Mouse (Mus musculus) megakaryocyte progenitor cell, adult 5-6 weeks (primary cell): ENCODE data around the gene Gpr142. TPM values are rescaled to one million over a fixed set of nuclear protein-coding genes. Genes with fewer than 3 reads are reported as not detected.

Source experiments
- ATAC-seq: replicated peaks from 2 replicates; pipeline ENCODE4 v1.8.0; 2016; ENCODE audit warnings: mild to moderate bottlenecking, moderate TSS enrichment, inconsistent platforms; ENCODE audit not compliant: poor library complexity
- total RNA-seq, 2 experiments: library from RNA; stranded (forward) in 1 of 2; stranded (reverse) in 1 of 2; fragments of 157-497, 149-512 nt in 1 of 2; fragments of 200-1000 nt in 1 of 2; gene quantifications; 2 replicates each; pipeline versions ENCODE4 v1.2.3 to v1.2.4; 2015 to 2017

Gpr142 gene
- total RNA-seq, 2 experiments from 2014 or later = not detected

DNA sequence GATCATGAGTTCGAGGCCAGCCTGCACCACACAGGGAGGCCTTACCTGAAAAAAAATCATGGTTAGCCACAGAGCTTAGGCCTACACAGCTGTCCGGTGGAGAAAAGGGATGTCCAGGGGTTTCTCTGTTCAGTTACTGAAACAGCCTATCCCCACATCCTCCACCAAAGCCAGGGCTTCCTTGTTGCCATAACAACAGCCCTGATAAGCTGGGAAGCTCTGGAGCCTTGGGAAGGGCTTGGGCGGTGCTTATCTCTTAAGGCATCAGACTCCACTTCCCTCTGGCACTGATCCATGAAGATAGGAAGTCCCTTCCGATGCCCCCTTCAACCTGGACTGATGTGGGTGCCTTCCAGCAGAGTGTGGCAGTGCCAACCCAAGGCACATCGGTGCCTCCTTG is 34.4 kb downstream of the Gpr142 start:
- no peak for ATAC-seq

DNA sequence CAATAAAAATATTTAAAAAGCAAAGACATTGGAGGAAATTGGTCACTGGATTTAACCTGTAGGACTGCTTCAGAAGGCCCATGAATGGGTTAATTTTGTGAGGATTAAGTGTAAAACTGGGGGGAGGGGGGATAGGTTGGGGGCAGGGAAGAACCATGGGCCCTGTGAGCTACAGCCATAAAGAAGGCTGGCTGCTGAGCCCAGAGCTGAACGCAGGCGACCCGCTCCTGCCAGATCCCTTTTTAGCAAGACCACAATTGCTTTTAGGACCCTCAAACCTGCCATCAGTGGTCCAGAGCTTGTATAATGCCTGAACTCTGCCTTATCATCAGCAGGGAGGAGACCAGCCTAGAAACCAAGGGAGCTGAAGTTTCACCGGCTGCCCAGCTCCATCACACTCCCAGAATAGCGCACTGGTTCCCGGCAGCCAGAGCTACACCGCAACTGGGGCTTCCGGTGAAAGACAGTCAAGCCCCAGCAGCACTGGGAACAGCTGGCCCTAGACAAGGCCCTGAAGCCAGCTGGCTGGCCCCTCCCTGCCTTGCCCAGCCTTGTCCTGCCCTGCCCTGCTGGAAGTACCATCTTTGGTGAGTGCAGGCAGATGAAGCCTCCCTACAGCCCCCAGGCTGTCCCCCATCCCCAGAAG is 45.2 kb downstream of the Gpr142 start:
- ATAC-seq = peak; percentile 69

DNA sequence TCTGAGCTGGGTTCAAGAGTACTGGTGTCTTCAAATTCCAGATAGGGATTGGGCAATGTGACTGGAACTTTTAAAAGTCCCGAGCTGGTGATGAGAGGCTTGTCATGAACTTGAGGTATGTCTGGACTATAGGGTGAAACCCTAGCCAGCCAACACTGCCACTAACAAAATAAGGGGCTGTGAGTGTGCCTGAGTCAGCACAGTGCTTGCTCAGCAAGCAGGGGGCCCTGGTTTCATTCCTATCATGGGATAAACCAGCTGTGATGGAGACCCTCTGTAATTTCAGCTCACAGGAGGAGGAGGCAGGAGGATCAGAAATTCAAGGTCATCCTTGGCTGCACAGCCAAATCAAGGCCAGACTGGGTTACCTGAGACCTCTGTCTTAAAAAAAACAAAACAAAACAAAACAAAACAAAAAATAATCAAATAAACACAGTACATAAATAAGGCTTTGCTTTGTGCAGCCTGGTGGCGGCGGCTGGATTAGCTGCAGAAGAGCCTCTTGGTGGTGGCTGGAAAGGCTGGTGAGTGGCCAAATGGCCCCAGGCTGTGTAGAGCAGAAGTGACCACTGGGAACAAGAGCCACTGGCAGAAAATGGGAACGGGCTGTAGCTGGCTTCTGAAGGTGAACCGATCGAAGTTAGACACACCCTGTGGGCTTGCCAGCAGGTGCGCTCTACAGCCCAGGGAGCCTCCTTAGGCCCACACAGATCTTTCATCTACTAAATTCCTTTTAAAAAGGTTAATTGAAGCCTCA is 45.9 kb downstream of the Gpr142 start:
- no peak for ATAC-seq

DNA sequence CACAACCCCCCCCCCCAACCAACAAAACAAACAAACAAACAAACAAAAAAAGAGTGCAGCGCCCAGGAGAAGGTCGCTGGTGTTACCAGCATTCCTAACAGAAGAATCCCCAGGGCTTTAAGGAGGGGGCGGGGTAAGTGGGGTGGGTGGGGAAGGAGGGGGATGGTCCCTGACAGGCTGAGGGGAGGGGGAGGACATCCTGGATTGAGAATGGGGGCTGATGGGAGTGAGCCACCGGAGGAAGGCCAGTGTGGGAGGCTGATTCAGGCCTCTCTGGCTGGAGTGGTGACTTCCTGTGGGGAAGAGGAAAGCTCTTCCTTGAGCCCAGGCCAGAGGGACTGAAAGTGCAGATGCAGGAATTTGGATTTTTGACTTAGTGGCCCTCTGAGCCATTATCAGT is 47.6 kb downstream of the Gpr142 start:
- ATAC-seq = no peak

DNA sequence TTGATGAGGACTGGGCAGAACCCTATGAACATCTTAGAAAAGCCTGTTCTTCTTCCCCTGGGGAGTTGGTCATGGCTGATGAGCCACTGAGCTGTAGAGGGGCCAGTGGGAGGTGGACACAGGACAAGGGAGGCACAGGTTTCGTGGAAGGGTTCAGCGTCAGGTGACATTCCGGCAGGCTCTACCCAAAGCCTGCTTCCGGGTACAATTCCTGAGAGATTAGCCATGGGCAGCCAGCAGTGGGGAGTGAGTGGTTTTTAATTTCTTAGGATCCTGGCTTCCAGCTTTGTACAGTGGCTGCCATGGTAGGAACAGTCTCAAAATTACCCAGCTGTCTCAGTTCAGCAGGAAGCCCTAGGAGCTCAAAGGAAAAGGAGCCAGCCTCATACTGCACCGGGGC is 48.3 kb downstream of the Gpr142 start:
- ATAC-seq = no peak

DNA sequence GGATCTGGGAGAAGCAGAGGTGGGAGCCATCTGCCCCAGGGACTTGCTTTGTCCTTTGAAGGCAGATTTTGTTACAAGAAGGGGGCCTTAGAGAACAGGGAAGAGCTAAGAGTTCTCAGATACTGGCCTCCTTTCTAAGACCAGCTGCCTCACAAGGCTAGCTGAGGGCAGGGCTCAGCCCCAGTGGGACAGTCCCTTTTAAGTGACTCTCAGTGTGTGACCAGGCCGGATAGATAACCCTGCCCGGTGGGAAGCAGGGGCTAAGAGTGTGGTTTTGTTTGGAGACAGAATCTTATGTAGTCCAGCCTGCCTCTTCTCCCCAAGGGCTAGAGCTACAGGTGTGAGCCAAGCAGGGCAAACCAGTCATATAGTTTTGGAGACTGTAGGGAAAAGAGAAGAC is 50.8 kb downstream of the Gpr142 start:
- ATAC-seq = no peak

DNA sequence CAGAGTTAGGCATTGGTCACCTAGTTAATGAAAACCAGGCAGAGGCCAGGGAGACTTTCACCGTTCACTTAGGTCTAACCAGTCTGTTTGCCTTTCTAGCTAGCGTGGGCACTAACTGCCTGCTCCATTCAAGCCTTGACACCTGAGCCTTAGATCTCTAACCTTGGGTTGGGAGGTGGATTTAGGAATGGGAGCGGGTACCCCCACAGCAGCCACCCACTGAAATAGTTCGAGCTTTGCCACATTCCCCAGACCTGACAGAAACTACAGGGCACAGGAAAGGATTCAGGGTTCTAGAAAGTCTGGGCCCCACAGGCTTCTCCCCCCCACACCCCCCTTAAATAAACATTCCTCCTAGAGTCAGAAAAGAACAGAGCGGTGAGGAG is 51.3 kb downstream of the Gpr142 start:
- no peak for ATAC-seq

DNA sequence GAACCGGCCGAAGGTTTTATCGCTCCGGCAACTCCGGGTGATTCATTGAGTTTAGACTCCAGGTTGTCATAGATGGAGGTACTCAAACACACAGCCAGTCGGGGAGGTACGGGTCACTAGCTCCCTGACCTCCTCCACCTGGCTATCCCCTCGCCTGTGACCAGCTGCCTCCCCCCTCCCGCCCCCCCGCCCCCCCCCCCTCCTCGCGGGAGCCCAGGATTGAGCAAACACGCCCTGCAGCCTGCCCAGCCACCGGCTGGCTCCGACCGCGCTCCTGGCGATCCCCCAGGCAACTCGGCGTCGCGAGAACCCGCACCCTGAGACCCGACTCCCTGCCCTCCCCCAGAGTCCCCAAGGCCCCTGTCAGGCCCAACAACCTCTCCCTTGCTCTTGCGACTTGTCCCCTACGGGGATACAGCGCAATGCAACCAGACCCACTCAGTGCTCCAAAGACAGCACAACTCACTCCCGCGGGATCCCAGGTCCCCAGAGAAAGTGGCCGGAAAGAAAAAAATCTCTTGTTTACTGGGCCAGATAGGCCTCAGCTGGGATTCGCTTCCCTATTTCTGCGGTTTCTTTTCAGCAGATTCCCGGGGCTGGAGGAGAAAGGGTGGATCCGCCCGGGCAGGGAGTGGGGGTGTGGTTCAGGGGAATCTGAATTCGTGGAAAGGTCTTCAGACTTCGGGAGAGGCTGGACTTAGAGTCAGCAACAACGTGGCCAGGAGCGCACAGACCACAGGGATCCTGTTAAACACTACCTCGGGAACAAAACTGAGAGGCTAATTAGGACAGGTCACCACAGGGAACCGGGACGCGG is 51.9 kb downstream of the Gpr142 start, which contains the start of gene Gprc5c:
Gprc5c (plus strand) TSS at position 701 of the 817 bp plus-strand sequence.
- peak; percentile 10; the same call in 1 of the 2 replicates for ATAC-seq

DNA sequence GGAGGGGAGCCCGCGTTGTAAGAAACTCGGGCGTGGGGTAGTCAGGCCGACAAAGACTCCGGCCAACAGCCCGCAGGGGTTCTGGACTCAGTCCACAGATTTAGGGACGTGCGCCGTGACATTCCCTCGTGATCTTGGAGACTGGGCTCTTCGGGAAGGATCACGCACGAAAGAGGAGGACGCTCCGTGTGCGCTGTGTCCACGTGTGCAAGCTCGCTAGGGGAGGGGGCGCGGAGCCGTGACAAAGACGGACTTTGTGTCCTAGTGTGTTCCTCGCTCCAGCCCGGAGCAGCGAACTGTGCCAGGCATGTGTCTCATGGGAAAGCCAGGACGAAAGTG is 52.5 kb downstream of the Gpr142 start:
- ATAC-seq = no peak

DNA sequence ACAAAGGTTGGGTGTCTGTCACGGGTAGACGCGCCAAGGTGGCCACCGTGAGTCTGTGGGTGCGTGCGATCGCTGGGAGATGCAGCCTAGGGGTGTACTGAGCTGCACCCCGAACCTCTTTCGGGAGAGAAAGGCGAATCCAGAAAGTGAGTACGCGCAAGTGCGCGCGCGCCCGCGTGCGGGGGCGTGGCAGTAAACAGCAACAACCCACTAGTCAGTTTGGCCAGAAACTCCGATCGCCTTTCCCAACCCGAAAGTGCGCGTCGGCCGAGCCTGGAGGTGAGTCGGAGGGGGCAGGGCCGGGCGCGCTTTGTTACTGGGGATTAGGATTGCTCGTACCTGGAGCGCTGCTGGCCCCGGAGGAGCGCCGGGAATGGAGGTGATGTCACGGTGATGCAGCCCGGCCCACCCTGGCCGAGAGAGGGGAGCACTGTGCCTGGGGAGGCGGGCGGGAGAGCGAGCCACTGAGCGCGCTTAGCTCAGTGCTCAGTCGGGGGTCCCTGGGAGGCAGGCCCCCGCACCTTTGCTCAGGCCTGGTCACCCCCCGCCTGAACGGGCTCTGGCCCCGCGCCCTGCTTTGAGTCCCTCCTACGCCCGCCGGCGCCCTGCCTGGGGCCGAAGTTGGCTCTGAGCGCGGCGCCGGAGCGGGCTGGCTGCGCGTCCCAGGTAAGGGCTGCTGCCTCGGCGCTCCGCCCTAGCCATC is 53.0 kb downstream of the Gpr142 start:
- 0 out of 2 replicates have a peak, but pooled peaks have one; percentile 16 for ATAC-seq

DNA sequence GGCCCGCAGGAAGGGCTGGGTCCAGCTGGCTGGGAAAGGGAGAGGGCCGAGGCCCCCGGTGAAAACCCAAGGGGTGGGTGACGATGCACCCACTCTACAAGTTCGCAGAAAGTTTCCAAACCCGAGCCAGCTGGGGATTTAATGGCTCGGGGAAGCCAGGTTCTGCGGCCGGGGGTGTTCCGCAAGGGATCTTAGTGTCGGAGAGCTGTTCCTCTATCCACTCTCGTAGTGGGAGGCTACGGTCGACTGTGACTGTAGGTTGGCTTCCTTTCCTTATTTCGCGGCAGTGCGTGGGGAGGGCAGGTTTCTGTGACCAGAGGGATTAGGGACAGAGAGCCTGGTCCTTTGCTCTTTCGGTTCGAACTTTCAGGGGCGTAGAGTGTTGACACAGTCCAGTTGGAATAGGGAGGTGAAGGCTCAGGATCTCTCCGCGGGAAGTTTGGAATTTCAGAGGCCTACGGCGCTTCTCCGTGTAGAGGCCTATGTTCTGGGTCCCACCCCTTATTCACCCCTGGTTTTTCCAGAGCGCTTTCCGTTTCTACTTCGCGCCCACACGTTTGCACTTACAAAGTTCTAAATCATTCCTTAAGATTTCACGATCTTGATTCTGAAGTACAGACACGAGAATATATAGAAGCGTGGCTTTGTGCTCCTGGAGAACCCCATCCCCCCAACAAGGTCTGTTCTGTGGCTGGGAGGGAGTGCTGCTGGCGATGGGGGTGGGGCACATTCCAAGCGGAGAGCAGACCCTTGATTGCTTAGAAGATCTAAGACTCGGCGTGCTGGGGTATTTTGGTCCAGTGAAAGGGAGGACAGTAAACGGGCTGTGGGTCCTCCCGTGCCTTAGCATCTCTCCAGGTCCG is 53.8 kb downstream of the Gpr142 start:
- peak; percentile 50 for ATAC-seq

DNA sequence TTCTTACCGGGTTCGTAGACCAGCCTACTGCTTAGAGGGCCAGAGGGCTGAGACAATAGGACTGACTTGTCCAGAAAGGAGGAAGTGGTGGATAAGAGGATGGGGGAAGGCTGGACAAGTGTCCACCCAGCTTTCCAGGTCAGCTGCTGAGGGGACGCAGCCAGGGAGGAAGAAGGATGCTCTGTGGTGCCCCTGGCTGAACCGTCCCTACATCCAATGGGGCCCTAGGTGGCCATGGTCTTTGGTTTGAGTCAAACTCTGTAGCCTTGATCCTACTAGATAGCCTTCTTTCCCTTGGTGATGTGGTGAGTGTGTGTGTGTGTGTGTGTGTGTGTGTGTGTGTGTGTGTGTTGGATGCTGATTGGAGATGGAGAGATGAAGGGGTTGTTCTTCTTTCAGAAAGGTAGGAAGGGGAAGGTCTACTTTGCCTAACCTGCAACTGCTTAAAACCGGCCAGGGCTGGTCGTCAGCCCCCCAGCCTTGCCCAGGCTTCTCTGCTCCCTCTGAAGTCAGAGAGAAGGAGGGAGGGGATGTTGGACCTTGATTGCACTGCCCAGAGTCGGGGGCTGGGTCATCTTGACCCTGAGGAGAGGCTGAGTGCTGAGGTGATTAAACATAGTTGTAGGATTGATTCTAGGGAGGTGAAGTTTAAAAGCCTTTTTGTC is 54.6 kb downstream of the Gpr142 start:
- 0 out of 2 replicates have a peak, but pooled peaks have one; percentile 7 for ATAC-seq

DNA sequence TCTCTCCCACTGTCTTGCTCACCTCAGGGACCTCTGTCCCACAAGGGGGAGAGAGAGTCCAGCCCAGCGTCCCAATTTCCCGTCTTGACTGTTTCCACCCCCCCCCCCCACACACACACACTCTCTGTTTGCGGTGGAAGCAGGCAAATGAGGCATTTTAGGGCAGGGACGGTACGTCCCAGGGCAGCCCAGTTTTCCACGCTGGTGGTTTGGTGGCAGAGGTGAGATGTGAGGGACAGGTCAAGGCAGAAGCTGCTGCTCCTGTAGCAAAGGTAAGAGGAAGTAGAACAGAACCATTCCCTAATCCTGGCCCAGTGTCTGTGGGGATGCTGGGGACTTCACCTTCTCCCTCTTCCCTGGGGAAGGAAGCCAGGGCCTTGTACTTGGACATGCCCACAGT is 55.9 kb downstream of the Gpr142 start:
- ATAC-seq = no peak

DNA sequence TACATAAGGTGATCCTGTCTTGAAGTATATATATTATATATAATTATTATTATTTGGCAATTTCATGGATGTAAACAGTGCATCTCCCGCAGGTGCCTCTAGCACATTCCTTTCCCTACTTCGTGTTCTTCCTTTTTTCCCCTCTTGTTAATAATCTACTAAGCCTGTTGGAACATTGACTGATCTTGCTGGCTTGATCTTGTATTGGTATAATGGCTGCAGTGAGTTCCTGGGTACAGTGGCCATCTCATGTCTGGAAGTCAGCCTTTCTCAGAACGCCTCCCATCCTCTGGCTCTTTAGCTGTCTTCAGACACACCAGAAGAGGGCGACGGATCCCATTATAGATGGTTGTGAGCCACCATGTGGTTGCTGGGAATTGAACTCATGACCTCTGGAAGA is 57.4 kb downstream of the Gpr142 start:
- ATAC-seq = no peak

Other genes with a start within 250 kb of the Gpr142 start
- gene Rpl38, start 130.4 kb upstream of the Gpr142 start, total RNA-seq (2015) = 1,088 and 1,176 TPM in 2 replicates
- 3,319 and 5,175 TPM in 2 replicates for gene Rpl38, start 130.4 kb upstream of the Gpr142 start, total RNA-seq (2017)
- gene Ttyh2, start 123.5 kb upstream of the Gpr142 start, total RNA-seq (2015) = 3.1 and 4.0 TPM in 2 replicates
- 4.4 and 5.9 TPM in 2 replicates for gene Ttyh2, start 123.5 kb upstream of the Gpr142 start, total RNA-seq (2017)
- not detected in 2 replicates for gene Dnaic2, start 71.5 kb upstream of the Gpr142 start, total RNA-seq (2015)
- not detected in 2 replicates for gene Dnaic2, start 71.5 kb upstream of the Gpr142 start, total RNA-seq (2017)
- gene Kif19a, start 33.5 kb upstream of the Gpr142 start, total RNA-seq (2015) = not detected in 2 replicates
- not detected in 2 replicates for gene Kif19a, start 33.5 kb upstream of the Gpr142 start, total RNA-seq (2017)
- not detected in 2 replicates for gene Btbd17, start 3.0 kb upstream of the Gpr142 start, total RNA-seq (2015)
- gene Btbd17, start 3.0 kb upstream of the Gpr142 start, total RNA-seq (2017) = not detected in 2 replicates
- gene Gprc5c, start 52.2 kb downstream of the Gpr142 start, total RNA-seq (2015) = not detected in 2 replicates
- 0.67 TPM in 1 of 2 replicates, not detected in the other for gene Gprc5c, start 52.2 kb downstream of the Gpr142 start, total RNA-seq (2017)
- 7.7 and 8.9 TPM in 2 replicates for gene Cd300a, start 91.1 kb downstream of the Gpr142 start, total RNA-seq (2015)
- 14.2 and 29.7 TPM in 2 replicates for gene Cd300a, start 91.1 kb downstream of the Gpr142 start, total RNA-seq (2017)
- gene Cd300lb, start 135.5 kb downstream of the Gpr142 start, total RNA-seq (2015) = 18.8 and 25.5 TPM in 2 replicates
- 12.1 and 15.6 TPM in 2 replicates for gene Cd300lb, start 135.5 kb downstream of the Gpr142 start, total RNA-seq (2017)
- 0.39 and 1.8 TPM in 2 replicates for gene Cd300c, start 170.2 kb downstream of the Gpr142 start, total RNA-seq (2015)
- gene Cd300c, start 170.2 kb downstream of the Gpr142 start, total RNA-seq (2017) = not detected in 2 replicates
- gene Cd300ld, start 191.0 kb downstream of the Gpr142 start, total RNA-seq (2015) = 1.1 and 1.3 TPM in 2 replicates
- 0.51 and 0.67 TPM in 2 replicates for gene Cd300ld, start 191.0 kb downstream of the Gpr142 start, total RNA-seq (2017)
- 2.5 and 3.8 TPM in 2 replicates for gene Cd300c2, start 203.0 kb downstream of the Gpr142 start, total RNA-seq (2015)
- 1.00 and 2.0 TPM in 2 replicates for gene Cd300c2, start 203.0 kb downstream of the Gpr142 start, total RNA-seq (2017)
- gene Cd300ld2, start 217.3 kb downstream of the Gpr142 start, total RNA-seq (2015) = 0.54 and 0.72 TPM in 2 replicates
- not detected in 2 replicates for gene Cd300ld2, start 217.3 kb downstream of the Gpr142 start, total RNA-seq (2017)
- 0.22 TPM in 1 of 2 replicates, not detected in the other for gene Cd300ld4, start 228.1 kb downstream of the Gpr142 start, total RNA-seq (2015)
- gene Cd300ld4, start 228.1 kb downstream of the Gpr142 start, total RNA-seq (2017) = not detected in 2 replicates
- 0.22 TPM in 1 of 2 replicates, not detected in the other for gene Cd300ld5, start 238.8 kb downstream of the Gpr142 start, total RNA-seq (2015)
- not detected in 2 replicates for gene Cd300ld5, start 238.8 kb downstream of the Gpr142 start, total RNA-seq (2017)
- 0.22 and 0.47 TPM in 2 replicates for gene Cd300ld3, start 249.5 kb downstream of the Gpr142 start, total RNA-seq (2015)
- 0.78 TPM in 1 of 2 replicates, not detected in the other for gene Cd300ld3, start 249.5 kb downstream of the Gpr142 start, total RNA-seq (2017)